Mouse (Mus musculus): ENCODE measurements around the gene Kcnk5. TPM values are rescaled to one million over a fixed set of nuclear protein-coding genes. Genes with fewer than 3 reads are reported as not detected.

The Kcnk5 gene
- 3.9 and 6.1 TPM in 2 replicates for polyA plus RNA-seq (2012)

DNA sequence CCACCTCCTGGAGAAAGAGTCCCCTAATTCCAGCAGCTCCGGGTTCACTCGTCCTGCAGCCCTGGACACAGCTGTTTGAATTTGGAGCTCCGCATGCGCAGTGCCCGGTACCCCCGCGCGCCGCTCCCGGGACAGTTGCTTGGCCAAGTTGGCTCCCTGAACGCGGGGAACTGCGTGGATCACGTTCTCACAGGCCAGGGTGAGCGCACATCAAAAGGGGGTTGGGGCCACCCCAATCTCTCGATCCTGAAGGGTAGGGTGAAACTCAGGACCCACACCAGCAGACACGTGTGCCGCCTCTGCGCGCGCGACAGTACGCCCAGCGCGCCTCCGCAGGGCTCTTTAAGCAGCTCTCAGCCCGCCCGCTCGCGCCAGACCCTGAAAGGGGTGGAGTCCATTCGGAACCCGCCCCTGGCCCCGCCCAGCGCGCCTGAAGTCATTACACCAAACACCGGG, at the start of gene Kcnk5:
Gene Kcnk5 (minus strand): TSS at position 344 of the 456 bp plus-strand sequence.

DNA sequence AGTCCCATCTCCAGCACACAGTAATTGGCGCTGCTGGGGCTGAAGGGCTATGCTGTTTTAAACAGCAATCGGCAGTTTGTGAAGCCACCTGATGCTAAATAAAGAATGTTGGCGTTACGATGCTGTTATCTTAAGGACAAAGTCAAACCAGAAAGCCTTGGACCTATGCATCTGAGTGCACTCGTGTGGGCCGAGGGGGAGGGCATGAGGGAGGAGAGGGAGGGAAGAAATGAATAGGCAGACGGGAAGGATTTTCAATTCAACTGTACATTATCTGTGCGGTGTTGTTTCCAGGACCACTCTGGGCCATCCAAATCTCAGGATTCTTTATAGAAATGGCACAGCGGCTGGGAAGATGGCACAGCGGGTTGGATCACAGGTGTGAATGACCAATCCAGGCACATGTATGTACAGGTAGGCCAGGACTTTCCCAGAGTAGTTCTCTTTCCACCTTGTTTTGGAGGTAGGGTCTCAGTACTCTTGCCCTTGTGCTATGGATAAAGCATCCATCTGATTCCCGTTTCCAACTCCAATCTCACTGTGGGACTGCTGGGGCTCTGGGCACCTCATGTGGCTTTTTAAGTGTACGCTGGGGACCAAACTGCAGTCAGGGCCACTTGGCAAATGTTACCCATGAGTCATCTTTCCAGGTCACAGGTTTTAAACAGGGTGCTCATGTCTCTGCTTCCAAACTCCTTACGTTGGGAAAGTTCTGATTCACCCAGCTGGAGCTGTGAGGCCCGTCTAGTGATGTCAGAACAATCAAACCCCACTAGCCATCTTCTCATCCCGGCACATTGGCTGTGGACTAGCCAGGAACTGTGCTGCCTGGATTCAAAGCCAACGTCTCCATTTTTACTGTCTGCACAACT, 42.9 kb downstream of the Kcnk5 start, which contains the start of gene Saysd1:
Gene Saysd1 (minus strand): TSS at position 51 of the 872 bp plus-strand sequence.

Other genes starting within 250 kb of the Kcnk5 start
- 4.1 and 4.5 TPM in 2 replicates for gene Gng2, start 204.2 kb downstream of the Kcnk5 start, polyA plus RNA-seq (2012)
- gene Saysd1, start 43.3 kb downstream of the Kcnk5 start, polyA plus RNA-seq (2012) = 6.1 and 6.4 TPM in 2 replicates
- not detected in 2 replicates for gene Kcnk16, start 87.4 kb upstream of the Kcnk5 start, polyA plus RNA-seq (2012)
- 0.95 and 1.4 TPM in 2 replicates for gene Nudt13, start 112.9 kb upstream of the Kcnk5 start, polyA plus RNA-seq (2012)
- 63.7 and 65.1 TPM in 2 replicates for gene Ecd, start 166.3 kb upstream of the Kcnk5 start, polyA plus RNA-seq (2012)
- gene Fam149b, start 166.4 kb upstream of the Kcnk5 start, polyA plus RNA-seq (2012) = 20.3 and 22.3 TPM in 2 replicates
- 152 and 153 TPM in 2 replicates for gene Dnajc9, start 207.1 kb upstream of the Kcnk5 start, polyA plus RNA-seq (2012)
- gene Mrps16, start 211.8 kb upstream of the Kcnk5 start, polyA plus RNA-seq (2012) = 16.7 and 19.3 TPM in 2 replicates

All from megakaryocyte-erythroid progenitor cell, adult 5 weeks (primary cell).